Mouse (Mus musculus) inflammation-experienced regulatory T-cells, adult 6 months (primary cell): Measurements from ENCODE around the gene Atp11a. TPM values are rescaled to one million over a fixed set of nuclear protein-coding genes. Genes with fewer than 3 reads are reported as not detected.

Experiments
- ATAC-seq: one replicate; pipeline ENCODE4 v1.8.0; 2017
- polyA plus RNA-seq, 3 experiments: library from polyadenylated mRNA; unstranded; fragments of 100-300 nt; shearing (Covaris generic); gene quantifications; one replicate each; pipeline ENCODE4 v1.2.1; 2017

The Atp11a gene
- polyA plus RNA-seq, 3 experiments from 2014 or later, result 4.4 to 8.4 (median 5.9) TPM

DNA sequence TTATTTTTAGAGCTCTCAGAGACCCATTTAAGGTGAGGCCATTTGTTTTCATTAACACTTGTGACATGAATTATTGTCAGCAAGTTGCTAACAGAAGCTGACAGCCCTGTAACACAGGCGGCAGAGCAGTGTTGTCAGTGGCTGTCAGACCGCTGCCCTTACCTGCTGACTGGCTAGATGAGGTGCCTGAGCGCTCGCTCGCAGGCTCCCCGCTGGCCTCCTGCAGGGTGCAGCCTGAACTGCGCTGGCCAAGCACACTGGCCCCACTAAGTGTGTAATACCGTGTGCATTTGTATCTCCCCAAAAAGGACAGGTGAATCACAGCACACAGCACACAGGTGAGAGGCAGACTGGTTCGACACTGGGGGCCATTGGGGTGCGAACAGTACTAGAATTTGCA, 67.7 kb downstream of the Atp11a start:
- no peak for ATAC-seq

DNA sequence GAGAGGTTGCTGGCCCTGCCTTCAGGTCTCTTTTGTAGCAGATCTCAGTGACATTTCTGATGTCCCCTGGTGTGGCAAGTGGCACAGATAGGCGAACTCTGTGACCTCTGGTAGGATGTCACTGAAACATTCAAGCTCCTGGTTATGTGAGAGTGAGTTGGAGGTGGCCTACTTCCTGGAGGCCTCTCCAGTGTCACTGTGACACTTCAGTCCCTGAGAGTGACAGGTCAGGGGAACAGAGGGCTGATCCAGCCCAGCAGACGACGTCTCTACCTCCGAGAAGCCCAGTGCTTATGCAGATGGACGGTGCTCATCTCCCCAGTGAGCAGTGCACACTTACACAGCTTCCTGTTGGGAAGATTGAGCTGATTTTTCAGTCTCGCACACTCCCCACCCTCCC, 68.4 kb downstream of the Atp11a start:
- no peak for ATAC-seq

DNA sequence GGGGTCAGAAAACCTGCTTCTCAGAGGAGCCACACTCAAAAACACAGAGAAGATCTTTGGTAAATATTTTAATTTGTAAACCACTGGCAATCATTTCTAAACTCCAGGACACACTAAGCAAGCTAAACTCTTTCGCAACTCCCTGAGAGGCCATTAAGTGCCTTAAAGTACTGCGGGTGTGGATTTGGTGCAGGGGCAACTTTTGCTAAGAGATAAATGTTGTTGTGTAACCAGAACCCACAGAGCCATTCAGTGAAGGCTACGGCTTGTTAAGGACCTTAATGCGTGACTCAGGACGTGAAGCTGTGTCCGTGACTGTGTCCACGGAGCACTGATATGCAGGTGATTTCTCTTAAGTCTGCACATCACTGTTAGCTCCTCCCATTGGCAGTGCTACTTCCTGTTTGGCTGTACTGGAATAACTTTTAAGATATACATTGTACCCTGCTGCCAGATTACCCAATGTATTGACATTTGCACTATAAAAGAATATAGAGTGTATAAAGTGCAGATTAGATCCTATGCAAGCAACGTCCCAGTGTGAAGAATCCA, 68.9 kb downstream of the Atp11a start:
- no peak for ATAC-seq

DNA sequence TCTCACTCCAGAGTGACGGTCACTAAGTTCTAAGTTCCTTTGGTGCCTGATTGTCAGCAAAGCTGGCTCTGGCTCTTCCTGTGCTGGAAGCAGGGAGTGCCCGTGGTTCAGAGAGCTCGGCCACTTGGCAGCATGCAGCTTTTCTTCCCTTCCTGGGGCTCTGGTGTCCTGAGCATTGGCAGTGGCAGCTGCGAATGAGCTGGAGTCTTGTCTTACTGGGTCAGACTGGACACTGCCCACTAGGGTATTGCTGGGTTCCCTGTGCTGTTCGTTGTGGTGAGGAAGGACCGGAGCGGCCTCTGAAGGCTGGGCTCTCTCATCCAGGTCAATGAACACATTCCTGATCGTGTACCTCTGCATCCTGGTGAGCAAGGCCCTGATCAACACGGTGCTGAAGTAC, 70.3 kb downstream of the Atp11a start:
- no peak for ATAC-seq

DNA sequence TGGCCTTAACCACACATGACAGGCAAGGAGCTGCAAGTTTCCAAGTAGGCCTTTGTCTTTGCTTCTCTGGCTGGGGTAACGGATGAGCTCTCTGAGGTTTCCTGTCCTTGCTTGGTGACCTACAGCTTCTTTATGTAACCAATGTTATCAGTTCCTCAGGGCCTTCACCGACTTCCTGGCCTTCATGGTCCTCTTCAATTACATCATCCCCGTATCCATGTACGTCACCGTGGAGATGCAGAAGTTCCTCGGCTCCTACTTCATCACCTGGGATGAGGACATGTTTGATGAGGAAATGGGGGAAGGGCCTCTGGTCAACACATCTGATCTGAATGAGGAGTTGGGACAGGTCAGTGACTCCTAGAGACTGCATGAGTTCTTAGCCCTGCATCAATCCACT, 71.5 kb downstream of the Atp11a start:
- ATAC-seq, result no peak

DNA sequence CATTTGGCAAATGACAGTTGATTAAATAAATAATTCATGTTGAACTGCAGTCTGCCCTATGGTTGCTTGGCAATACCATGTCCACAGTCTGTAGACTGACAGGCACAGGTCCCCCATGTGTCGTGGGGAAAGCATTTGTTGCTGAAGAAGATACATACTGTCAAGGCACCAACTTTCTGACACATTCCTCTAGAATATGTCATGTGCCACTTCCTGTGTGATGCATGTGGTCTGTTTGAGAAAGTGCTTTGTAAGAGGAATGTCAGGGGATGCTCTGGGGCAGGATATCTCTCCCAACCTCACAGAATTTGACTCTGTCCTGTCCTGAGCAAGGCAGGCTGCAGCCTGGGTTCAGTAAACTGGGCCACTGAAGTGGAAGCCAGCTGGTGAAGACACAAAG, 72.6 kb downstream of the Atp11a start:
- ATAC-seq, result no peak

DNA sequence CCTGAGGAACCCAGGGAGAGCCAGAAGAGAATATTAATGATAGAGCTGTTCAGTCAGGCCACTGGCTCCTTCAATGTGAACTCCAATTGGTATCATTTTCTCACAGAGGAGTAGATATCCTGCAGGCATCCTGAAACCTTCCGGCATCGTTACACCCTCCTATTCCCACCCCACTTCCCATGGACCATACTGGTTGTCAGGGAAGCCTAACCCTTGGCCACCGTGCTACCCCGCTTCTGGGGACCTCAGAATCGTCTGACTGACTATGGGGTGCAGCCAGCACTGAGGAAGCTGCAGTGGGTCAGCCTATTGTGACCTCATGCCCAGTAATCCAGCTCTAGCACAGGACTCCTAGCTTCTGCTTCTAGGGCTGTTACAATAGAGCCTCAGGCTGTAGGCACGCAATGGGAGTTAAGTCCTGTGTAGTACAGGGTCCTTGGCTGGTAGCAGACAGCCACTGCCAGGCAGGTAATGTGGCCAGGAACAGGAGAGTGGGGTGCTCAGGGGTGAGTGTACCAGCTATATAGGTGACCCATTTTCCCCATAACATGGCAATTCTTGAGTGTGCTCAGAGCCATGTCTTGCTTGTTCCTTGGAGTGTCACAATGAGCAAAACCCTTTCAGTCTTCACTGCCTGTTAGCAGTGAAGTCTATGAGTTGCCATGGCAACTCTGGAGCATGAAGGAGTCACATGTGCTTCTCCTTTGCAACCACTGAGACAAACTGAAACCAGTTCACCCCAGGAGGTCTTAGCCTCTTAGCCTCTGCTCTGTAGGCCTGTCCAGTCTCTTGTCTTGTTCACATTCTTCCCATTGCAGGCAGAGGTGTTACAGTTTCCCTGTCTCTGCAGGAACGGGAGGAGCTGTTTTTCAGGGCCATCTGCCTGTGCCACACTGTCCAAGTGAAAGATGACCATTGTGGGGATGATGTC, 75.1 kb downstream of the Atp11a start:
- ATAC-seq, result no peak

DNA sequence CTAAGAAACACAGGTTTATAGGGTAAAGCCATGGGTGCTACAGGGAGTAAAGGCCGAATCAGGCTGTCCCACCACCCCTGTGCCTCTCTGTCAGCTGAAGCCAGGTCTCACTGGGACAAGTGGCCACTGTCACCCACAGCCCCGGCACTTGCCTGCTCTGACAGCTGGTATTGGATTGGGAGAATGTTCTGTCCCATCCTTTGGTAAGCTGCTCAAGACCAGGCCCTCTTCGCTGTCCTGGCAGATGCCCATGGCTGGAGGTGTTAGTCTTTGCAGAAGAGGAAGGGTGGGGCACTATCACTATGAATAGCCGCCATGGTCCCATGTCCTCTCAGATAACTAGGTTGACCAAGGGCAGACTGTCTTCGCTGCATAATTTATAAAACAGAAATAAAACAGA, 76.8 kb downstream of the Atp11a start:
- ATAC-seq, result no peak

DNA sequence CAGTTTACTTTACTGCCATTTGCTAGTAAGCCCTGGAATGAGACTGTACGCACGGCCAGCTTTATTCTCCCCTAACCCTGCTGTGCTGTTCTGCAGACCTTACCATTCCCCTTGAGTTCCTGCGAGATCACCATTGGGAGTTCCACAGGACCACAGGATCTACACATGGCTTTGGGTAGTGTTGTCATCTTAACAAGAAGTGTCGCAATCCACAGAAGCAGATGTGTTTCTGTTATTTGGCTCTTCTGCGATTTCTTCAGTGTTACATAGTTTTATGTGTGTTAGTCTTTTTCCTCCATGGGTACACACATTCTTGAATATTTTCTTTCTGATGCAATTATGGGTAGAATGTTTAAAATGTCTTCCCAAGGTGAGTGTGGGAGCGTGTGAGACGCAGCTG, 84.0 kb downstream of the Atp11a start:
- no peak for ATAC-seq

DNA sequence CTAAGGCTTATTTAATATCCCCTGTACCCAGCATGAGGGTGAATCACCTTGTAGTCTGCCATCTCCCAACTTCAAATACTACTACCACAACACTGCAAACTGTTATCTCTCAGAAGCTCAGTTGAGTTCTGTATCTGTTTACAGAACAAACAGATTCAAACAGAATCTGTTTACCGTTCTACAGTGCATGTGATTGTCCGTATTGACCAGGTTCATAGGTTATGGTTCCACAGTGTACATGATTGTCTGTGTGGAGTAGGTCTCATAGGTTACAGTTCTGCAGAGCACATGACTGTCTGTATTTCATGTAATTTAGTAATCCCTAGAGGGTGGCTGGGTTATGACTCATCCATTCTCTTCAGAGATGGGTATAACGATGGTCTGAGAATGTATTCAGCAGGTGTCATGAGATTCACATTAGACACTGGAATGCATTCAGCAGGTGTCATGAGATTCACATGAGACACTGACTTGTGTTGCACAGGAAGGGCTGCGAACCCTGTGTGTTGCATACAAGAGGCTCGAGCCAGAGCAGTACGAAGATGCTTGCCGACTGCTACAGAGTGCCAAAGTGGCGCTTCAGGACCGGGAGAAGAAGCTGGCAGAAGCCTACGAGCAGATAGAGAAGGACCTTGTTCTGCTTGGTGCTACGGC, 85.7 kb downstream of the Atp11a start:
- ATAC-seq, result no peak

DNA sequence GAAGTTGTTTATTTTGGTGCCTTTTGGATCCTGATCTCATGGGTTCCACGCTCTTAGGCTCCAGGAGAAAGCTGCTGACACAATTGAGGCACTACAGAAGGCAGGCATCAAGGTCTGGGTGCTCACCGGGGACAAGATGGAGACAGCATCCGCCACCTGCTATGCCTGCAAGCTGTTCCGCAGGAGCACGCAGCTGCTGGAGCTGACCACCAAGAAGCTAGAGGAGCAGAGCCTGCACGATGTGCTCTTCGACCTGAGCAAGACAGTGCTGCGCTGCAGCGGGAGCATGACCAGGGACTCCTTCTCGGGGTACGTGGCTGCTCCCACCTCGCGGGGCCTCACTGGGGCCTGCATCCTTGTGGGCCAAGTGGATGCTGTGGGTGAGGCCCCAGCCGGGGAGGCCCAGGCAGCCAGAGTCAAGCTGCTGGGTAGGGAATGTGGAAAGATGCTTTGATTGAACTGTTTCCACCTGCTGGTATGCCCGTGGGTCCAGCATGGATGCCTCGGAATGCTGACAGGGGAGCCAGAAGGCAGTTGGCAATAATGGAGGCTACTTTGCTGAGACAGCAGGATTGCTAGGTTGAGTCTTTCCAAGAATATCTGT, 87.6 kb downstream of the Atp11a start:
- no peak for ATAC-seq

DNA sequence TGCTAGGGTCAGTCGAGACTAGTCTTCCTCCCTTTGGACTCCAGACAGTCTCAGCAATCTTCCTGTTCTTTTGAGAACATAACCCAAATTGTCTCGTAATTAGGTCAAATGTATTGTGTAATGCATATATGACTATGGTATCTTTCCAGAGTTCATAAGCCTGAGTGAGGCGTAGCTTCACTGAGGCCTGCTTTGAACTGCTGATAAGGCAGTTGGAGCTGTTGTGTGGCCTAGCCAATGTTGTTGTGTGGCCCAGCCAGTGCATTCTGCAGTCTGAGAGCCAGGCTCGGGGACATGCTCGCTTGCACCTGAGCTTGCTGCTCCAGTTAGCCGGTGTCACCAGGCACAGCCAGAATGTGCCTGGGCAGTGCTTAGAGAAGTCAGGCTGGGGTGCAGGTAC, 89.6 kb downstream of the Atp11a start:
- ATAC-seq, result no peak

DNA sequence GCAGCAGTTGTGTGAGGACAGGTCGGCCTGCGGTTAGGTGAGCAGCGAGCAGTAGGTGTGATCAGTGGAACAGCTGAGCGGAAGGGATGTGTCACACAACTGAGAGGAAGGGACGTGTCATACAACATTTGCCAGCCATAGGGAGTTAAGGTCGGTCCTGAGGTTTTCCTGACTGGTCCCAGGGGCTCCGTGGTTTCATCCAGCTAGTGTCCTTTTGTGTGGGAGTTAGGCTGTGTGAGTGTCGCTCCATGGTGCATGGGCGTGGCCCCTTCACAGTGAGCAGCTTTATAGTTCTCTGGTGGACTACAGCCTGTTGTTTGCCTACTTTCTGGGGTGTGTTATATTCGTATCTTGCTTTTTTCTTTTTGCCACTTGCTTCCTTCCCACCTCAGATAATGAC, 94.4 kb downstream of the Atp11a start:
- ATAC-seq, result no peak

DNA sequence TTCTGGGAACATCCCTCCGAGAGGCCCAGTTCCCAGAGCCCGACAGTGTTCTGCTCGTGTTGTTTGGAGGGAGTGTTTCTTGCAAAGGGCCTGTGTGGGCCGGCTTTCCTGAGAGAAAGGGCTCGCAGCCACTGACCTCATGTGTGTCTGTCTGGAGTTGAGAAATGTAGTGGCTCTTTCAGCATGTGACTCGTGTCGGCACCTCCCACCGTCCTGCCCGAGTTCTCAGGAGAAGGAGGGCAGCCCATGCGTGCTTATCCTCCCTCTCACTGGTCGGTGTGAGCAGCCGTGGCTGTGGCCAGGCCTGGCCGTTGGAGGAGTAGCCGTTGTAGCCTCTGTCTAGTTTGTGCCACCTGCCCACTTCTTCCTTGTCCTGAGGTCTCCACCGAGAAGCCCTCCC, 99.2 kb downstream of the Atp11a start:
- ATAC-seq, result no peak

DNA sequence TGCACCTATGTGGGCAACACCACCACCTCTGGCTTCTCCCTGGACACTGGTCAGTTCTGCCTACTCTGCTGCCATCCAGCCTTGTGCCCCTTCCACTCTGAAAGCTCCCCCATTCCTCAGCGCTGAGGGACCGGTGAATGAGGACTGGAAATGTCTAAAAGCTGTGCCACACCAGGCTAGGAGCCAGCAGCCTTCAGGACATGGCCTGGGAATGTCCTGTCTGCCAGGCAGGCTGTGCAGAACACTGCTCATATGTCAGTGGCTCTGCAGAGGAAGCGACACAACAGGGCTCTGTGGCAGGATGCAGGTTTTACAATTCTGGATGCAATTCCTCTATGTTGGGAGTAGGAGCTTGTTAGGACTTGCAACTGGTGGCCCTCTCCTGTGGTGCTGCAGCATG, 106.2 kb downstream of the Atp11a start:
- no peak for ATAC-seq

DNA sequence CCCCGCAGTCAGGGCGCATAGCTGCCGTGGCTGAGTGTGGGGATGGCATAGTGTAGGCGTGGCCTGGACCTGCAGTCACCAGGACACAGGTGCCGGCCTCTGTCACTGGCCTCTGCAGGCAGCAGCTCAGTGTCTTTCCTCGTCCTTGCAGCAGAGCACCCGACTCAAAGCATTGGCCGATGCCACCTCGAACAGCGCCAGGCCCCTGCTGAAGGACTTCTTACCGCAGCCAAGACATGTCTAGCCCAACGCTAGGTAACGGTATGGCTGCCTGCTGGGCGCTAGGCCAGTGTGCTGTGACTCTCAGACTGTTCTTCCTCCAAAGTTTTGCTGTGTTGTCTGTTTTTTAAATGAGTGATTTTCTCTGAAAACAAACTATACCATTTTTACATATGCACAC, 106.8 kb downstream of the Atp11a start:
- no peak for ATAC-seq

DNA sequence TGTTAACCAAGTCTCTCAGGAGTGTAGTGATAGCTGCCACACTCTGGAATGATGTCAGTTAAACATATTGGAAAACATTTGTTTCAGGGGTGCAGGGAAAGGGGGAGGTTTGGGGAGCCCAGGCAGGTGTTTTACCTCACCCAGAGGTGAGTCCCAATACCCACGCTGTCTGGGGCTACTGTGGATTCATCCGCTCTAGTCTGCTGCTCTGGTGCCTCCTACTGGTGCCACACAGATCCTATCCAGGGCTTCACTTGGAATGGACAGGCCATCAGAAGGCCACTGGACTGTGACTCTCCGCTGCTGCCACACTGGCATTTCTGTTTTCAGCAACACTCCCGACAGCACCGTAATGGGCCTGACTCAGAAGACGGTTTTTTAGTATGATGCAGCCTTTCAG, 109.0 kb downstream of the Atp11a start:
- ATAC-seq, result no peak

DNA sequence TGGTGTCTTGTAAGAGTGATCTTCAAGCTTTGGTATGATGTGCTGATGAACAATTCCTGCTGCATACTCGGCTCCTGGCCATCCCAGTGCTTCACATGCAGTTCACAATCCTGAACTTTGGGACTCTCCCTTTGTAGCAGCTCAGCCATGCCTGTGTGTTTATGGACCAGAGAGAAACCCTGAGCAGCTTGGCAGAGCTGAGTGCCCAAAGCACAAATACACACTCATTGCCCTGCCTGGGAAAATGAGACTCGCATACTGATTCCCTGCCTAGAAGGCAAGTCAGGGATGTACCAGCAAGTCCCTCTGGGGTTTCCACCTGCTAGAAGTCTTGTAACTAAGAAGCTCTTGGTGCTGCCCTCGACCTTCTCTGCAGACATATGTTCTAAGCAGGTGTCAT, 112.8 kb downstream of the Atp11a start:
- ATAC-seq, result no peak

DNA sequence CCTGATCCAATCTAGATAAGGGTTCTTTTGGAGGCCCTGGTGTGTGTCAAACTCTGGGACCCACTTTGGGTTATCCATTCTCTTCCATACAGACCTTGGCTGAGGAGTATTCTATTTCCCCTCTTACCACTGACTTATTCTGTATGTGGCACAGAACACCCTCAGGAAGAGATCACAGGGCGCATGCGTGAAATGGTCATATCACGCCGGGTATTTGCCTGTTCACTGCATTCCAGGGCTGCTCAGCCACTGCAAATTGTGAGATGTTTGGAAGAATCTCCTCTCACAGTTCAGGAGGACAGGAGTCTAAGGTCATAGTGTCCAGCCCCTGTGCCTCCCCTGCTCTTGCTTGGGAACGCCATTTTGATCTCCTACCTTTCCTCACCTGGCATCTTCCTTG, 113.8 kb downstream of the Atp11a start:
- no peak for ATAC-seq

DNA sequence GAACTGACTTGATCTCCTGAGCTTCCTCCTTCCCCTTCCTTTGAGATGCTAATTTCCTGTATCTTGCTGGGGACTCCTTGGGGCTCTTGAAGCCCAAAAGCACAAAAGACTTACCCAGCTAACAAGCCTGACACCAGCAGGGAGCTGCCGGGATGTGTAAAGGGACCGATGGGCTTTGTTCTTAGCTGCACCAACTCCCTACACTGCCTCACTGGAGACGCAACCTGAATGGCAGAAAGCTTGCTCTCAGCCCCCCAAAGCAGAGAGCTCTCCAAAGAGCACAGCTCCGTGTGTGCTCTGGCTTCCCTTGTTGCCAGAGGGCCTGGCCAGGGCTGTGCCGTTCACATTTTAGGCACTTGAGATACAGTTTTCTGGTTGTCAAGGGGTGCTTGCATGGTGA, 114.6 kb downstream of the Atp11a start:
- no peak for ATAC-seq

DNA sequence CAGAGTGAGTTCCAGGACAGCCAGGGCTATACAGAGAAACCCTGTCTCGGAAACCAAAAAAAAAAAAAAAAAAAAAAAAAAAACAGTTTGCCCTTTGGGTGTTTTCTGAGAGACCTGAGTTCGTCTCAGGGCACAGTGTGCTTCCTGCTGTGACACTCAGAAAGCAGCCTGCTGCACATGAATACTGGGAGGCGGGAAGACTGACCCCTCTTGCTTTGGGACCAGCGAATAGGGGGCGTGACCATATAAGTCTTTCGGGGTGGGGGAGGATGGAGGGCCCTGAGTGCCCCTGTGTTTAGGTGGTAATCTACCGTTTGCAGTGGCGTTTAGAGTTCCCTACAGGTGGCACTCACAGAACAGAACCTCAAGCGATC, 116.2 kb downstream of the Atp11a start:
- ATAC-seq, result no peak

DNA sequence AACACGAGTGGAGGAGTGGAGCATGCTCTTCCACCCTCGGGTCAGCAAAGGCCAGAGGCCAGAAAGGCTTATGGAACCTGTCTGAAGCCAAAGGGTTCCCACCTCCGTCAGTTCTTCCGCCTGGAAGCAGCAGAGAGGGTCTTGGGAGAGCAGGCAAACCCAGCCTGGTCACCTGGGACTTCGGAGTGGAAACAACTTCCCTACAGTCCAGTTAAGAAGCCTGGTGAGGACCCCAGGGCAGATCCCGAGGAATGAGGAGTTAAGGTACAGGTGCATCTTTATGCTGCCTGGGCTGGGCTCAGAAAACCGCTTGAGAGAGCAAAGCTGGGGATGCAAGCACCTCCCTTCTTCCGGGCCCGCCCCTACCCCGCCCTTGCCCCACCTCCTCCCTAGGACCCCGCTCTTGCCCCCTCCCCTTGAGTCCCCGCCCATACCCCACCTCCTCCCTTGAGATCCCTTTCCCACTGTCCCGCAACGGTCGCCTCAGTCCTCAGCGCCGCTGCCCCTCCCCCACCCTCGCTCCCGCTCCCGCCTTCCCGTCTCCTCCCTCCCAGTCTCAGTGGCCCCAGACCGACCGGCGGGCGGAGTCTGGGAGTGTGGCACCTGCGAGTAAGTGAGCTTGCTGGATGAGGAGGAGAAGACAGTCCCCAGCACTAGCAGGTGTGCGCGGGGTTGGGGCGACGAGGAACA, 116.7 kb downstream of the Atp11a start, which contains the start of gene Mcf2l:
Gene Mcf2l (plus strand): TSS at position 450 of the 690 bp plus-strand sequence.
- ATAC-seq, result peak; percentile 58
